Mouse (Mus musculus): ENCODE data around the gene Fam207a. TPM values are rescaled to one million over a fixed set of nuclear protein-coding genes. Genes with fewer than 3 reads are reported as not detected.

Gene Fam207a
- polyA plus RNA-seq, 1 experiment from 2014 or later = 23.3 TPM

DNA sequence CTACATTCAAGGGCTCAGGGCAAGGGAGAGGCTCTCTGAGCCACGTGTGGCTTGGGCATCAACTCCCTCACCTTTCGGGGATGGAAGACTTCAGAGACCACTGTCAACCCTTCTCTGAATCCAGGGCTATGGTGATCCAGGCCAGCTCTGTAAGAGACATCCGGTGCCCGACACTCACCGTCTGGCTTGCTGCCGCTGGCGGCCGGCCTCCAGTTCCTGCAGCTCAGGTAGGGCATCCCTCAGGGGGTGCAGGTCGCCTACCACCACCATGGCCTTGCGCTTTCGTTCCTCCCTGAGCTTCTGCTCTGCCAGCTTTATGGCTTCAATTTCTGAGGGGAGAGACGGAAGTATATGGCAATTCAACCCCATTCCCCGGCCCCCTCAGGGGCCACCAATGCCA lies 18.4 kb downstream of the Fam207a start:
- peaks cover 91% of the 10 kb centered on the region for H3K36me3 ChIP-seq
- H3K4me2 ChIP-seq = no peak overlapping the region
- WGBS (ENCODE audit: insufficient replicate concordance) = 88% methylated on average over 13 of the region's 13 CpGs
- ATAC-seq (ENCODE audit: low read depth) (no peak), DNase-seq (no peak)
- H3K4me1 ChIP-seq (replicated peaks) = peaks cover 10% of the 10 kb centered on the region
- H3K9ac ChIP-seq = no peak overlapping the region
- H3K27ac ChIP-seq = no peak overlapping the region
- no peak overlapping the region for H3K4me3 ChIP-seq (replicated peaks)
- no peaks in the 10 kb centered on the region for H3K9me3 ChIP-seq (replicated peaks)
- H3K27me3 ChIP-seq = no peaks in the 10 kb centered on the region

DNA sequence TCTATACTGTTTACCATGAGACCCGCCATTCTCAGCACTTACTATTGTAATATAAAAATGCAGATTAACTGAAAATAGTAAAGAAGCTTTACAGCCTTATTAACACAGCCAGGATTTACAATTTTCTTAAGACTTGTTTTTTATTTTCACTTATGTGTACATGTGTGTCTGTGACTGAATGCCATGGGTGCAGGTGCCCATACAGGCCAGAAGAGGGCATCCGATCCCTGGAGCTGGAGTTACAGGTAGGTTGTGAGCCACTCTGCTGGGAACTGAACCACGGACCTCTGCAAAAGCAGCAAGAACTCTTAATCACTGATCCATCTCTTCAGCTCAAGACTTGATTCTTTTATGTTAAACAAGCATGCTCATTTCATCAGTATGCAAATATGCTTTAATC lies 22.7 kb downstream of the Fam207a start:
- no peak overlapping the region for H3K9ac ChIP-seq
- peaks cover 92% of the 10 kb centered on the region for H3K36me3 ChIP-seq
- 88% methylated on average over 3 of the region's 3 CpGs for WGBS (ENCODE audit: insufficient replicate concordance)
- H3K9me3 ChIP-seq (replicated peaks) = no peaks in the 10 kb centered on the region
- no peak overlapping the region for H3K4me3 ChIP-seq (replicated peaks)
- H3K27ac ChIP-seq = no peak overlapping the region
- H3K4me1 ChIP-seq (replicated peaks) = no peaks in the 10 kb centered on the region
- DNase-seq = no peak
- H3K4me2 ChIP-seq = no peak overlapping the region
- no peaks in the 10 kb centered on the region for H3K27me3 ChIP-seq
- no peak for ATAC-seq (ENCODE audit: low read depth)

DNA sequence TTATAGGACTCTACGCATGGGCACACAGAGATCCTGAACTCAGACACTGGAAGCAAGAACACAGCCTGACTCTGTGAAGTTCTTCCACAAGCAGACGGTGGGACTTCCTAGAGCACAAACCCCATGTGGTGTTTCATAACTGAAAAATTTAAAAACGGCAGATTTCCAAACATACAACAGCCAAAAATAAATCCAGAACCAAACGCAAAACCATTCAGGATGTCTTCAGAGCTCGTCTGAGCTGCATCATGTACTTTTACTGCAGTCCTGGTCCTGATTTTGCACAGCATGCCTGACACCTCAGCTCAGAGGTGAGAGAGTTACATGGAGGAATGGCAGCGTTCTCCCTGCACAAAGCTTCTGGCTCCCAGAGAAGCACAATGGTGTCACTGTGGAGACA lies 24.0 kb downstream of the Fam207a start:
- WGBS (ENCODE audit: insufficient replicate concordance) = 79% methylated on average over 6 of the region's 6 CpGs
- H3K36me3 ChIP-seq = peaks cover 92% of the 10 kb centered on the region

GRCm38 (mm10) chr10:77488168-77488567 lies 27.4 kb downstream of the Fam207a start:
- Histone ChIP-seq H3K36me3 (peaks cover 64% of the 10 kb centered on the region), H3K27me3 (no peaks in the 10 kb centered on the region), H3K4me2 (no peak overlapping the region), H3K4me3 (replicated peaks) (no peak overlapping the region), H3K4me1 (replicated peaks) (peaks cover 13% of the 10 kb centered on the region), H3K9ac (no peak overlapping the region), H3K27ac (no peak overlapping the region), H3K9me3 (replicated peaks) (no peaks in the 10 kb centered on the region)
- WGBS (ENCODE audit: insufficient replicate concordance) = 88% methylated on average over 7 of the region's 7 CpGs
- no peak for DNase-seq
- ATAC-seq (ENCODE audit: low read depth) = no peak

More for the DNA sequence above, 24.0 kb downstream of the Fam207a start:
- DNase-seq = no peak
- H3K9me3 ChIP-seq (replicated peaks) = no peaks in the 10 kb centered on the region
- ATAC-seq (ENCODE audit: low read depth) = no peak
- no peak overlapping the region for H3K4me2 ChIP-seq
- no peak overlapping the region for H3K27ac ChIP-seq
- no peaks in the 10 kb centered on the region for H3K27me3 ChIP-seq
- no peak overlapping the region for H3K4me3 ChIP-seq (replicated peaks)
- H3K9ac ChIP-seq = no peak overlapping the region
- no peaks in the 10 kb centered on the region for H3K4me1 ChIP-seq (replicated peaks)

GRCm38 (mm10) chr10:77485786-77486185 lies 29.8 kb downstream of the Fam207a start:
- H3K27ac ChIP-seq = no peak overlapping the region
- no peak overlapping the region for H3K4me3 ChIP-seq (replicated peaks)
- WGBS (ENCODE audit: insufficient replicate concordance) = 77% methylated on average over 3 of the region's 3 CpGs
- H3K36me3 ChIP-seq = peaks cover 44% of the 10 kb centered on the region
- H3K9me3 ChIP-seq (replicated peaks) = no peaks in the 10 kb centered on the region
- H3K9ac ChIP-seq = no peak overlapping the region
- H3K27me3 ChIP-seq = no peaks in the 10 kb centered on the region
- H3K4me2 ChIP-seq = no peak overlapping the region
- ATAC-seq (ENCODE audit: low read depth) (peak; percentile 9; the same call in 1 of the 2 replicates), DNase-seq (no peak)
- H3K4me1 ChIP-seq (replicated peaks) = peaks cover 13% of the 10 kb centered on the region

DNA sequence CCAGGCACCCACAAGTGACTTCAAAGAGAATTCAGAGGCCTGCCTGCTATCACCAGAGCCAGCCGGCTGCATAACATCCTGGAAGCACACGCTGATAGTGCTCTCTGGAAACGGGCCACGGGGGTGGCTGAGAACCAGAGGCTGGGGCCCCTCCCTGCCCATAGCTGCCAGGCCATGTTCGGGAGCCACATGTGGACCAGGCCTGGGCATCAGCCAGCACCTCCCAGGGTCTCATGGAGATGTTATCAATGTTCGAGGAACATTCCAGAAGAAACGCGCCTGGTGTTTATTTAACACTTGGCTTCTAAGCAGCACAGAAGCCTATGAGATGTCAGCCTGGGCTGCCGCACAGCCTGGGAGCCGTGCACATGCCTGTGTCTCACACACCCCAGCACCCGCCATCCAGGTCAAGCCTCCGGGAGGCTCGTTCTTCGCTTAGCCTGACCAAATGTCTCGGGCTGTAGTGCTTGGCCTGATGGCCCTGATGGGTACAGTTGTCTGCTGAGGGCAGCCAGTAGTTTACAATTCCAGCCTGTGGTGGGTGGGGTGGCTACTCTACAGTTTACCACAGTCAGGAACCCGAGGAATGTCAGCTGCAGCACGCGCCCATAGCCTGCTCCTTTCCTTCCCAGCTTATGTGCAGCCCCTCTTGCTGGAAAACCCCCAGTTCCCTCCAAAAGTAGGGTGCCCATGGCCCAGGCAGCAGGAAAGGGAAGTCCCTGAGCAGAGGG lies 31.2 kb downstream of the Fam207a start:
- no peak overlapping the region for H3K4me3 ChIP-seq (replicated peaks)
- H3K4me1 ChIP-seq (replicated peaks) = peaks cover 13% of the 10 kb centered on the region
- no peak overlapping the region for H3K4me2 ChIP-seq
- H3K9ac ChIP-seq = no peak overlapping the region
- DNase-seq = peak; percentile 13
- H3K27ac ChIP-seq = peak overlapping the region; percentile 48; the same call in 1 of the 2 replicates
- H3K27me3 ChIP-seq = no peaks in the 10 kb centered on the region
- H3K36me3 ChIP-seq = peaks cover 32% of the 10 kb centered on the region
- H3K9me3 ChIP-seq (replicated peaks) = no peaks in the 10 kb centered on the region
- ATAC-seq (ENCODE audit: low read depth) = peak; percentile 56
- WGBS (ENCODE audit: insufficient replicate concordance) = 32% methylated on average over 18 of the region's 18 CpGs

GRCm38 (mm10) chr10:77481814-77482213 lies 33.8 kb downstream of the Fam207a start:
- H3K9me3 ChIP-seq (replicated peaks) = no peaks in the 10 kb centered on the region
- no peak overlapping the region for H3K27ac ChIP-seq
- ATAC-seq (ENCODE audit: low read depth) = no peak
- no peaks in the 10 kb centered on the region for H3K27me3 ChIP-seq
- H3K4me2 ChIP-seq = no peak overlapping the region
- H3K4me3 ChIP-seq (replicated peaks) = no peak overlapping the region
- DNase-seq = no peak
- H3K9ac ChIP-seq = no peak overlapping the region
- peaks cover 6% of the 10 kb centered on the region for H3K36me3 ChIP-seq
- peaks cover 13% of the 10 kb centered on the region for H3K4me1 ChIP-seq (replicated peaks)

DNA sequence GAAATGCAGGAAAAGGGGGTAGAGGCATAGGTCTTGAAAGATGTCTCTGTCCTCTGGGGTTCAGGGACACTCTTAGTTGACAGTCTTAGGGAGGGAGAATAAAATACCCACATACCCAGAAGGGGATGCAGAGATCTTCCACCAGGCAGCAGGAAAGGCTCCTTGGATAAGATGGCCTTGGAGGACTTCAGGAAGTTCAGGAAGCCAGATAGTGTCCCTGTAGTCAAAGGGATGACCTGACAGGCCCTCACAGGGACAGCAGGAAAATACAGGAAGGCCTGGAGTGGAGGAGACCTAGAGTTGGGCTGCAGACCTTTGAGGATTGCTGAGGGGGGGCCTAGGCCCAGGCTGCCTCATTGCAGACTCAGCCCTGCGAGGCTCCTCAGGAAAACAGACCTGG lies 35.6 kb downstream of the Fam207a start:
- H3K9ac ChIP-seq = no peak overlapping the region
- no peak overlapping the region for H3K4me2 ChIP-seq
- WGBS (ENCODE audit: insufficient replicate concordance) = 50% methylated on average over 1 of the region's 1 CpGs
- DNase-seq (no peak), ATAC-seq (ENCODE audit: low read depth) (peak; percentile 19; the same call in 1 of the 2 replicates)
- H3K4me1 ChIP-seq (replicated peaks) = peaks cover 11% of the 10 kb centered on the region
- H3K27me3 ChIP-seq = no peaks in the 10 kb centered on the region
- no peak overlapping the region for H3K4me3 ChIP-seq (replicated peaks)
- H3K27ac ChIP-seq = peak overlapping the region; percentile 43; the same call in 1 of the 2 replicates
- no peaks in the 10 kb centered on the region for H3K36me3 ChIP-seq
- no peaks in the 10 kb centered on the region for H3K9me3 ChIP-seq (replicated peaks)

GRCm38 (mm10) chr10:77476907-77477306 lies 38.7 kb downstream of the Fam207a start:
- Histone ChIP-seq H3K4me1 (replicated peaks) (no peaks in the 10 kb centered on the region), H3K9me3 (replicated peaks) (no peaks in the 10 kb centered on the region), H3K4me2 (no peak overlapping the region), H3K4me3 (replicated peaks) (no peak overlapping the region), H3K27ac (no peak overlapping the region), H3K36me3 (no peaks in the 10 kb centered on the region), H3K9ac (no peak overlapping the region), H3K27me3 (no peaks in the 10 kb centered on the region)
- no peak for DNase-seq
- ATAC-seq (ENCODE audit: low read depth) = no peak
- WGBS (ENCODE audit: insufficient replicate concordance) = 37% methylated on average over 3 of the region's 3 CpGs

DNA sequence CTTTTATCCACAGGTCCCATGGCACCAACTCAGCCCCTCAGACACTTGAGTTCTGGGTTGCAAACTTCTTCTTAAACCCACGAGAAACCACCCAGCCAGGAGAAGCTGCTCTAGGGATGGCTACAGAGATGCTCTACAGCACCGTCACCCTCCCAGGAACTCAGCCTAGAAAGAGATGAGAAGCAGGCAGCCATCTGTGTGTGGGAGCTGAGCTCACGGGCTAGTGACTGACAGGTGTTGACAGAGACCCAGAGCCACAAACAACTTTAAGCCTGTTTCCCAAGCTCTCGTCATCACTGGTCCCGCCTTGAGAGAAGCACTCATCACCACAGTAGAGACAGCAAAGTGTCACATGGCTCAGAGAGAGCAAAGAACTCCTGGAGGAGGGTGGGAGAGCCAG lies 43.4 kb downstream of the Fam207a start:
- Histone ChIP-seq H3K27ac (no peak overlapping the region), H3K4me2 (no peak overlapping the region), H3K9ac (no peak overlapping the region), H3K36me3 (no peaks in the 10 kb centered on the region), H3K4me1 (replicated peaks) (no peaks in the 10 kb centered on the region), H3K9me3 (replicated peaks) (no peaks in the 10 kb centered on the region), H3K27me3 (no peaks in the 10 kb centered on the region), H3K4me3 (replicated peaks) (no peak overlapping the region)
- no peak for ATAC-seq (ENCODE audit: low read depth)
- DNase-seq = no peak
- 59% methylated on average over 5 of the region's 5 CpGs for WGBS (ENCODE audit: insufficient replicate concordance)

- Histone ChIP-seq H3K9ac (no peak overlapping the region), H3K9me3 (replicated peaks) (no peaks in the 10 kb centered on the region), H3K27ac (no peak overlapping the region), H3K4me1 (replicated peaks) (no peaks in the 10 kb centered on the region), H3K27me3 (no peaks in the 10 kb centered on the region), H3K4me3 (replicated peaks) (no peak overlapping the region), H3K4me2 (no peak overlapping the region), H3K36me3 (no peaks in the 10 kb centered on the region)
- DNase-seq (no peak), ATAC-seq (ENCODE audit: low read depth) (no peak)
- 79% methylated on average over 7 of the region's 7 CpGs for WGBS (ENCODE audit: insufficient replicate concordance)
These were observed 44.1 kb downstream of the Fam207a start for GRCm38 (mm10) chr10:77471512-77471911.

DNA sequence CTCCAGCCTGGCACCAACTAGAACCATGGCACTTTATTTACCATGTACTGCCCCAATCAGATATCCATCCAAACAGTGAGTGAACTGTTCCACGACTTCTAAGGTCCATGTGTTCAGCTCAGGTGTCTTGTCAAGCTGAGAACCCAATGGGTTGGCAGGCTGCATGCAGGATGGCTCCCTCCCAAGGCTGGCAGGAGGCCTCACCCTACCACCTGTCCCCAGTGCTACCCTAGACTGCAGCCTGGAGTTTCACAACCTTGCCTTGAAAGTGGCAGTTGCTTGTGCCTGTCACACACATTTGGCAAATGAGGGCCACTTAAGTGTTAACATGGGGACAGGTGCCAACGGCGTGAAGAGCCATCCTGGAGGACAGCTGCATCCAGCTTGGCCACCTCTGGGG lies 44.8 kb downstream of the Fam207a start:
- no peak overlapping the region for H3K9ac ChIP-seq
- ATAC-seq (ENCODE audit: low read depth) (no peak), DNase-seq (no peak)

More for the DNA sequence above, 44.8 kb downstream of the Fam207a start:
- no peak overlapping the region for H3K27ac ChIP-seq
- H3K27me3 ChIP-seq = no peaks in the 10 kb centered on the region
- no peak overlapping the region for H3K4me2 ChIP-seq
- H3K4me1 ChIP-seq (replicated peaks) = no peaks in the 10 kb centered on the region
- WGBS (ENCODE audit: insufficient replicate concordance) = 61% methylated on average over 3 of the region's 3 CpGs
- H3K9me3 ChIP-seq (replicated peaks) = no peaks in the 10 kb centered on the region
- no peaks in the 10 kb centered on the region for H3K36me3 ChIP-seq
- H3K4me3 ChIP-seq (replicated peaks) = no peak overlapping the region

Data from liver, embryonic 13.5 days (tissue).